Mouse (Mus musculus) urinary bladder, adult 2 months (tissue): ENCODE data around the gene Gtdc1. TPM values are rescaled to one million over a fixed set of nuclear protein-coding genes. Genes with fewer than 3 reads are reported as not detected.

Experiments used
- DNase-seq: peaks from one replicate; pipeline ENCODE4 v3.0.0; 2022; ENCODE audit warnings: low spot score
- polyA plus RNA-seq: library from polyadenylated mRNA; depleted of rRNA; stranded (reverse); fragments of >200 nt; gene quantifications from 2 replicates; pipeline ENCODE4 v1.2.3, GENCODE M21; 2012

The Gtdc1 gene
- polyA plus RNA-seq, 1 experiment: 12.8 TPM

DNA sequence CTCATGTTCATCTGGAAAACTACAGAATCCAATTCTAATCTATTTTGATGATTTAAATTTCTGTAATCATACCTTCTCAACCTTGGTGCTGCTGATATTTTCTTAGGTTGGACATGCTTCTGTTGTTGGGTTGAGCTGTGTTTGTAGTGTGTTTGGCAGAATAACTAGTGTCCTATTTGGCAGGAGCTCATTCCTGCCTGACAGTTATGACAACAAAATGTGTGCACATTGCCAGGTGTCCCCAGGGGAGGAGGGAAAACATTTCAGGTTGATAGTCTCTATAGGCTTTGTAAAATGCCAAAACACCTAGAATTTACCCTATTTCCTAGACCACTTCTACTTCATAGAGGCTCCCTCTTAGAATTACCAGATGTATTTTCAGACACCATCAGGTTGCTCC, 343.4 kb downstream of the Gtdc1 start:
- DNase-seq: no peak

DNA sequence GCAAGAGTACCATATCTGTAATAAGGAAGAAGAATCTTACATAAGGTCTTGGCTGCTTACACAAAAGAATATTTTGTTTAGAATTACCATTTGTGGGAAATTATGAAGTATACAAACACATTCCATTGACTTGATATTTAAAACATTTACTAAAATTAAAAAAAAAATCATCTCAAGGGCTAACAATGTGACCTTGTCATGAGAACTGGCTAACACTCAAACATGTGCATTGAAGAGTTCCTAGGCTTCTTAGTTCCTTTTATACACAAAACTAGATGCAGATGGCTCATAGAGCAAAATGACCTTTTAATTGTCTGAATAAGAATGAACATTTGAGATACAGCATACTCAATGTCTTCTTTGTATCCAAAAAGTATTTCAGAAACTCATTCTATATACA, 344.0 kb downstream of the Gtdc1 start:
- DNase-seq: no peak

DNA sequence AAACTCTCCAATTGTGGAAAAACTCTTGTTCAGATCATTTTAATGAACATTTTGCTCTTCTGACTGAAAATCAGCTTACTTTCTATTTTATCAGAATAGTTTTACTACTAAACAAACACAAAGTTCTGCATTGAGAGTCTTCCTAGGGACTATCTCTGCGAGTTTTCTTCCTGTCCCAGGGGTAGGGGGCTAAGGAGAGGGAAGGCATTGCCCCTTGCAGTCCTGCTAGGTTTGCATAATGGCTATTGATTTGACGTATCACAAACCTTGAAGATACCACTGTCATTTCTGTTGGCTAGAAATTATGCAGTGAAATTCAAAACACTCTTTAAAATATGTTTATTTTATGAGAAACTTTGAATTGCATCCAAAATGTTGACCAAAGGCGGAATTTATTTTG, 355.6 kb downstream of the Gtdc1 start:
- DNase-seq: no peak

DNA sequence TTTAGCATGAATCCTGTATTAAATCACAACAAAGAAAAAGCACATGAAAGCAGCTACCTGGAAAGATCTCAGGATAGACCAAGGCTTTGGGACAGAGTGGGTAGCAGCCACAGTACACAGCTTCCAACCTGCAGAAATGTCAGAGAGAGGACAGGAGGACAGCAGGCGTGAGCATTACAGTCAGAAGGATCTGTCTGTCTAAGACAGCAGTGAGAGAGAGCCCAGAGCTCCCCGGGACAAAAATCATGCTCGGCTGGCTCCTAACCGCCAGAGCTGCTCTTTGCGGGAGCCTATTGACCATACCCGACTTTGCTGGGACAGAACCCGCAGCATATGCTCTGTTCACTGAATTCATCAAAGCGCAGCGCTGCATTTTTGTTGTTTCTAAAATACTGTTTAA, 356.3 kb downstream of the Gtdc1 start:
- DNase-seq: no peak

DNA sequence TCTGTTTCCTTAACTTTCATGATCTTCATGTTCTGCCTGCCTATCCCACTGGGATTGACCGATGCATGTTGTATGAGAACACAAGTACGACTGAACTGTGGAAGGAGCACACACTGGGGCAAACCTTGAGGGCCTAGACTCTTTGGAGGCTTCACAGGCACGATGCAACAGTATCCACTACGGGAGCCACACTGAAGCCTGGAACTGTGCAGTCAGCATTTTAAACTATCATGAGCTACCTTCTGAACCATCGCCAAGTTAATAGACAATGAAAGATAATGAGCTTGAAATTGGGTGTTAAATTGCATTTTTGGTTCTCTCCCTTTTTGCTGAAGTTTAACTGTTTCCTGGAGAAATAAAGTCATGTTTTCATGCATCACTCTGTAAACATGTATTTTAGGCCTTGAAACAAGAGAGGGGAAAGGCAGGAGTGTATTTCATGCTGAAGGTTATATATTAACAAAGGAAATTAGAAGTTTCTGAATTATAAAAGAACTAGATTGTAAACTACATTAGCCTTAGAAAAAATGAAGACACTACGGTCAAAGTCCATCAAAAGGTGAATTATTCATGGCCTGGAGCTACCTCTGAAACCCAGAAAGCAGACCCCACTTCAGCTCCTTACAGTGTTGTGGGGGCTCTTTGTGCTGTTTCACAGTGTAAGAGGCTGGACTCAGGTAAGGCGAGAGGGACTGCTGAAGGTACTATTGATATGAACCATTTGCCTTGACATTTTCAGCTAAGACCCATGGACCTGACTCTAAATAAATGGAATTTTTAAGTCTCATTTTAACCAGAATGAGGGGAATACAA, 358.1 kb downstream of the Gtdc1 start:
- DNase-seq: no peak

DNA sequence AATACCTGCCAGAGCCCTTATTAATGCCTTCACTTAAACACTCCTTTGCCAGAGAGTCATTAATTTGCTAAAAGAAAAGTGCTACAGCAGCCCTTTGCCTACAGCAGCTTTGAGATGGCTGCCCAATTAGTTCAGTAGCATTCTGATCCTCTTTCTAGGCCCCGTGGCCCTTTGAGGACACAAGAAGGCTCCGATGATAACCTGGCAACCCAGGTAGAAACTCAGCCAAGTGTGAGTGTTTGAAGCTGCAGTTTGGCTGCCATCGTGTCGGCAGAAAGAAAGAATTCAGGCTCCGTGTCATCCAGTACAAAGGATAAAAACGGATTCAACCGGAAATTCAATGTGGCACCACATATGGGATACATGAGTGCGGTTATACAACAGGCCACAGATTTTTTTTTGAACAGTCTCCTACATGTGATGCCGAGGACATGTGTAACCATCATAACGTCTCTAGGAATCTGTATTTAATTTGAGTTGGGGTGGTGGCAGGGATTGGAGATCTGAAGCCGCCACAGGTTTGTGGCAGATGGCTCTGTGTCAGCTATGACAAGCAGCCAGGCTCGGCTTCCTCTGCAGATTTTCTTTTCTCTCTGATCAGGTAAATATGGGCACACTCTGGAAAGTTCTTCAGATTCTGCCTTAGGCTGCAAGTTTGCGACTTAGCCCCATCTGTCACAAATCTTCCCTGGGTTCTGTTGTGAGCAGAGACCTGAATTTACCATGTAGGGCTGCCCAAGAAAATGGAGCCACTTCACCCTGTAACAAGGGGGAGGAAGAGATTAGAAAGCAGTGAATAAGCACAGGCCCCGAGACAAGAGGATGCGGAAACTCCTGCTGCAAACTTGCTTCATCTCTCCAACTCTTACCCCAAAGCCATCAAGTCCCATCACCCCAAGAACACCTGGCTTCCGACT, 362.4 kb downstream of the Gtdc1 start:
- no peak for DNase-seq

DNA sequence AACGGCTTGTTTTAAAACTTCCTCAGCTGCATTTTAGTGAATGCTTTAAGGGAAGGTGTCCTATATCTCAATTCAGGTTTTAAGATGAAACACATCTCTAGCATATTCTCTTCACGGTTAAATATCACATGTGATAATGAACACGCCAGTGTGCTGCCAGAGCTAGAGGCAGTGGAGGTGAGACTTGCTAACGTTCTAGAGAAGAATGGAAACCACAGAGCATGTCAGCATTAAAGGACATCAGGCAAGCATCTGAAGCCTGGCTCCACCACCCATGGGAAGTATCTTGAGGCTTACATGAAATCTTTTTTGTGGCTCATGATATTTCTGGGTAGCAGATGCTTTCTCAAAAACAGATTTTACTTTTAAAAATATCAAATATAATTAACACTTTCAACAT, 365.7 kb downstream of the Gtdc1 start:
- DNase-seq: no peak

DNA sequence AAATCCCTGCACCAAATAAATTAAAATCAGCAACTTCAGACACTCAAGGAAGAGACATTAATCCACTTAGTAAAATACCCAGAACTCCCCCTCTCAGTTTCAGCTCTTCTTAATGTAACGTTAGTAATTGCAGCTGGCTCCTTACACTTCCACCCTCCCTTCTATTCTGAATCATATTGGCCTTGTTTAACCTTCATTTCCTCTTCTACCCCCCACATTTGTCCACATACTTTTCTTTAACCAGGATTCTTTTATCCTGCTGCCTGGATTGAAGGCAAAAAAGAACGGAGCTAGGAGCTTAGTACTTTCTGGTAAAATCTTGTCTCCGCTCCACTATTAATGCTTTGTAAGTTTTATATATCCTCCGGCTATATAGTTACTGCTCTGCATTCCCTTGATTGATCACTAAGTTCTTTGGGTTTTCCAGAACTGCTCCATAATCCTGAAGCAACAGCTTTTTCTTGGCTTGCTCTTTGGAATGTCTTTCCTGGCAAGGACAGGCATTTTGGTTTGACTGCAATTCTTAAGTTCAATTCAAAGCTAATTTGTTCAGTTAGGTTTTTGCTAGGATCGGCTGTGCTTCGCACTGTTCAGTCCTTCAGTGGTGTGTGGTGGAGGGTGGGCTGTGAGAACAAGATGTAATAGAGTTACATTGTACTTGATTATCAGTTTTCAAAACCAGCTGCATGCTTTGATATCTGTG, 368.1 kb downstream of the Gtdc1 start:
- no peak for DNase-seq

DNA sequence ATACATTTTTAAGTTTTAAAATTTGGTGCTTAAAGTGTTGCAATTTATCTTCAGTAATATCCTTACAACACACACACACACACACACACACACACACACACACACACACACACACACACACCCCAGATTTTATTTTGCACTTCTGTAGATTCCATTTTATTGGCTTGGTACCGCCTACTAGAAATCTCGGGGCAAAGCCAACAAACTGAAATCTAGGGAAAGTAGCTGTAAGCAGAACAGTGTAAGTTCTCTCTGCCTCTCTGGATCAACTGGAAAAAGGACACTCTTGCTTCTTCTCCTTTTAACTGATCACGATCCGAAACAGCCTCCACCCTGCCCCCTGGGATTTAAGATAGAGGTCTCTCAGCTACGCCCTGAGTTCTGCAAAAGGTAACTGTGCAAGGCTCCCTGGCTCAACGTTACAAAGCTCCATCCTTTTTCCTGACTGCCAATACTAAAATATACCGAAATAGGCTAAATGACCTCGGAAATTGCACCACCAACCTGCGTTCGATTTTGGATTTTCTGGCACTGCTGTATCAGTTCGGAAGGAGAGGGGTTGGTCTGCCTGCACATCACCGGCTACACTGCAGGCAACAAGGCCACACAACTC, 369.7 kb downstream of the Gtdc1 start:
- no peak for DNase-seq

DNA sequence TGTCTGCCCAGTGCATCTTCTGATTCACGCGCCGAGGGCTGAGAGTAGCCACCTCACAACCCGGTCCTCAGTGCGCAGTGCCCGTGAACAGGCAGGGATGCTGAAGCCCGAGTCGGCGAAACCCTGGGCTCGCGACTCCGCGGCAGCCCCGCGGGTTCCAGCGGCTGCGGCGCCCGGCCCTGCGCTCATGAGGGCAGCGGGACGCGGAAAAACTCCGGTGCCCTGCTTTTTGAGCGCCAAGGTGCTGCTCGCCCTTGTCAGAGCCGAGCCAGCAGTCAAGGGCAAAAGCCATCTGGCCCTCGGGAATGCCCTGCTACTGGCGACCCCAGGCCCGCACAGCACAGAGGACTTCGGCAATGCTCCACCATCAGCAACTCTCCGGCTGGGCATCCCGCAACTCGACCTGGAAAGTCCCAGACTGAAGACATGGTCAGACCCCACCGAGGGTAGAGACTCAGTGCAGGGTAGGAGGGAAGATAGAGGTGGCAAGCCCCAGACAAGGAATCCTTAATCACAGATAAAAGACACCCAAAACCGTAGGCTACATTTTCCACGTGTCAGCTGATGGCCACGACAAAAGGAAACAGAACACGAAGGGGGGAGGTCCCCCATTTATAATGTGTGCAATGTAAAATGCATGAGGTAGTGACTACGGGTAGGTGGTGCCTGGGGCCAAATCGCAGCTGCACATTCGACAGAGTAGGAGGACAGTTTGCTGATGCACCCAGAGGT, 370.4 kb downstream of the Gtdc1 start:
- DNase-seq: peak; percentile 33

DNA sequence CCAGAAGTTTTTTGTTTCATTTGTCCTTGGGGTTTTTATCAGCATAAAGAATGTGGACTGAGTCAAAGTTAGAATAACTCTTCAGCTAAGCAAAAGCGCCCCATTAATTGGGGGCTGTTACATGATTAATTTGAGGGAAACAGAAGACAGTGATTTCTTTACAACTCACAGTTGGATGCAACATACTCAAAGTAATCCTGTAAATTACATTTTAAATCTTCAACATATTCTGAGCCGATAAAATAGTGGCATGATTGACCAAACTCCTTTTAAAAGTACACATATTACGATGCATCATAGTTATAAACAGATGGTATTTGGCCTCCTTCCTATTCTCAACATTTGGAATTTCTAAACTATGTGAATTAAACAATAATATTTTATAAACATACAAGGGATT, 372.7 kb downstream of the Gtdc1 start:
- no peak for DNase-seq

DNA sequence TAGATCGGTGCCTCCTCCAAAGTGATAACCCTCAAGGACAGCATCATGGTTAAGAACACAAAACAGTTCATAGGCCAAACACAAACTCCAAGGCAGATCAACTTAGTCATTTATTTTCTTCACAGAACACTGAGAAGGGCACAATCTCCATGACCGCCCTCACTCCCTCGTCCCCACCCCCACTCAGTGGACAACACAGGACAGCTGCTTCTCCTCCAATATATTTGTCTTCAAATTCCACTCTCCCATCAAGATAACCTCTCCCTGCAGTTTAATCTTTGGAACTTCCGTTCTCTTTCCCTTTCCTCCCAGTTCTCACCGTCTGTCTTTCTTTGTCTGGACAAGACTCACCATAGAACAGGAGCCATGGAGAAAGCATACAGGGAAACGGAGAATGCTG, 378.1 kb downstream of the Gtdc1 start:
- DNase-seq: no peak

DNA sequence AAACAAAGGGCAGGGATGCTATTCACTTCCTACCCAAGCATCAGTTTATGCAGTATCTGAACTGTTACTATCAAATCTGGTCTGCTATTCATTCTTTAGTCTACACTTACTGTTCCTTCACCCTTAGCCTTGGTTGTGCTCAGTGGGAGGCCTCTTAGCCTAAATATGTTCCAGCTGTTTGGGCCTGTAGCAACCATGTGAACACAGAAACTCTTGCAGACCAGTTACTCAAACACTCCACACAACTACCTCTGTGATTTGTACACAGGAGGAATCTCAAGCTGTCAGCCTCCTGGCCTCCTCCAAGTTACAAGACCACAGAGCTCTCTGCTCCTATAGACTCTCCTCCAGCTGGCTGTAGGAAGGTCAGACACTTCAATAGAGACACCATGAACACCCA, 384.7 kb downstream of the Gtdc1 start:
- no peak for DNase-seq

DNA sequence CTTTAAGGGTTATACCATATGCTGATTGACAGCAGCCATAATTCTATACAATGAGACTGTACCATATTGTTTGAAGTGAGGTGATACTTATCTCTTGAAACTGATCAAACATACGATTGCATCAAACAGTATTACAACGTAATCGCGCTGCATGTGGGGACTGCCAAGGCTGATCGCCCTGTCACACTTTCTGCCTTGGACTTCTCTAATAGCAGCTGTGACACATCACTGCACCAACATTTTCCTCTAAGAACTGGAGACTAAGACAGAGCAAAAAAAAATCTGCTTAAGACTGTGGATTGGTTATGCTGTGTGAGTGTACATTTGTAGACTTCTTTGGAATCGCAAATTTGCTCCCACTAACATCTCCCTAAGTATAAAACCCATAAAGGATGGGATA, 385.7 kb downstream of the Gtdc1 start:
- DNase-seq: no peak

DNA sequence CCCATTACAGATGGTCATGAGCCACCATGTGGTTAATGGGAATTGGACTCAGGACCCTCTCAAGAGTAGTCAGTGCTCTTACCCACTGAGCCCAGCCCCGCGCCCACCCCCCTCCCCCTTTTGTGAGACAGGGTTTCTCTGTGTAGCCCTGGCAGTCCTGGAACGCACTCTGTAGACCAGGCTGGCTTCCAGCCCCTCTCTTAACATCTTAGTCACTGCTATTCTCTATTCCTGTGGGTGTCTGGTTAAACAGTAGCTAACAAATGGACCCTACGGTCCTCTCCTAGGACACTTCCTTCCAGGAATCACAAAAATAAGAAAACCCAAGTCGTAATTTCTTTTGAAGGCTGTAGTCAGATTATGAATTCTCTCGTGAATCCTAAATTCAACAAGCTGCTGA, 386.6 kb downstream of the Gtdc1 start:
- no peak for DNase-seq

DNA sequence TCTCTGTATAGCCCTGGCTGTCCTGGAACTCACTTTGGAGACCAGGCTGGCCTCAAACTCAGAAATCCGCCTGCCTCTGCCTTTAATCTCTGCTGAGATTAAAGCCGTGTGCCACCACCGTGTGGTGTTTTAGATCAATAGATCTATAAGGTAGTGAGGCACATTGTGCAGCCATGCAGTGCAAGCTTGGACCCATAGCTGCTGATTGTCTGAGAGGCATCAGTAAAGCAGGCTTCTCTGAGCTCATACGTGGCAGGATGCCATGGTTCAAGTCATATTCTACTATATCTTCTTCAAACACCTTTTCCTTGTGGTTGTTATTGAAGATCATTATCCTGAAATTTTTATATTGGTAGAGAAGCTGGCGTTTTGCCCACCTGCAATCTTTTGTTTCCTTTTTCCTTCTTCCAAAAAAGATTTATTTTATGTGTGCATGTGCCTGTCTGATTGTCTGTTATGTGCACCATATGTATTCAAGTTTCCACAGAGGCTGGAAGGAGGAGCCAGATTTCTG, 388.3 kb downstream of the Gtdc1 start:
- no peak for DNase-seq

DNA sequence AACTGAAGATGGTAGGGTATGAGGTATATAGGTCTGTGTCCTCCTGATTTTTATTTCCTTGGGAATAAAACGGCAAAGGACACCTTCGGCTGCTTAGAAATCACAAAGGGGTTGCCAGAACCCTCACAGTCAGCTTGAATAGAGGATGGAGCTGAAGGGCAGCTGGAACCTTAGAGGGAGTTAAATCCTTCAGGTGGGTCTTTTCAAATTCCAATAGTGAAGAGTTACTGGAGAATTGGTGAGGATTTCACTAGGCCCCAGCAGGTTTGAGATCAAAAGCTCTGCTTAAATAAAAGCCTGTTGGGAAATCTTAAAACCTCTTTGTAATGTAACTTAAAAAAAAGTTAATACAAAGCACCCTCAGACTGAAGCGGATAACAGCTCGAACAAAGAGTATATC, 389.3 kb downstream of the Gtdc1 start:
- DNase-seq: no peak

DNA sequence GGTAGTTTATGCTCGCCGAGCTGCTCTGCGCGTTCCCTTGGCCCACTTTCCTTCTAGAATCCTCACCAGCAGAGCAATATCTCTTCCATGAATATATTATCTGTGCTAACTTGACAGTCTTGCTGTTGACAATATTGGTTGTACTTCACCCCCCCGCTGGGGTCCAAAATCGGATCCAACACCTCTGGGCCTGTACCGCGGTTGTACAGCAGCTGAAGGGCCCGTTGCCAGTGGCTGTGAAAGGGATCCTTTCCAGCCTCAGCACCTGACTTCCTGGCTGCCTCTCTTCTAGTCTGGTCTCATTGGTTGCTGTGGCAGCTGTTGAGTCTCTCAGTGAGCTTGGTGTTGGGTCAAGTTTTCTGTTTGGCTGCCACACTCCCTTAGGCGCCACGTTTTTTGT, 391.7 kb downstream of the Gtdc1 start:
- DNase-seq: no peak

DNA sequence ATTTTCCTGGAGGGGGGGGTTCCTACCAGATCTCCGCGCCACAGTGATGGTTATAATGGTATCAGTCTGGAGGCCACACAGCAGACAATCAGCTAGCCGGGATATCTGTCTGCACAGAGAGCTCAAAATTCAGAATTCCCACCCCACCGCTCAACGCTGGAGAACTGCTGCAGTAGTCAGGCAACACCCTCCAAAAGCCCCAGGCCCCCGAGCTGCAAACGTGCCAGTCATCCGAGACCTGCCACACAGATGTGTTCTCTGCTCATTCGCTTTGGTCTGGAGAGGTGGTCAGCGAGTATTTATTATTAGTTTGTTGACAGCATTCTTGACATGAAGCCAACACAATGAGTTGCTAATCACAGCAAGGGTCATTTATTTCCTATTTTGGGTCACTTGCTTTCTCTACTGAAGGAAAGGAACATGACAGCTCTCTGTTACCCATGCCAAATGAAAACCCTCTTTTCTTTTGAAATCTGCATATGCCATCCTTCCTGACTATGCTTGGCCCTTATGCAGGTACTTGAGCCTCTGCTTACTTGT, 392.3 kb downstream of the Gtdc1 start:
- DNase-seq: no peak

DNA sequence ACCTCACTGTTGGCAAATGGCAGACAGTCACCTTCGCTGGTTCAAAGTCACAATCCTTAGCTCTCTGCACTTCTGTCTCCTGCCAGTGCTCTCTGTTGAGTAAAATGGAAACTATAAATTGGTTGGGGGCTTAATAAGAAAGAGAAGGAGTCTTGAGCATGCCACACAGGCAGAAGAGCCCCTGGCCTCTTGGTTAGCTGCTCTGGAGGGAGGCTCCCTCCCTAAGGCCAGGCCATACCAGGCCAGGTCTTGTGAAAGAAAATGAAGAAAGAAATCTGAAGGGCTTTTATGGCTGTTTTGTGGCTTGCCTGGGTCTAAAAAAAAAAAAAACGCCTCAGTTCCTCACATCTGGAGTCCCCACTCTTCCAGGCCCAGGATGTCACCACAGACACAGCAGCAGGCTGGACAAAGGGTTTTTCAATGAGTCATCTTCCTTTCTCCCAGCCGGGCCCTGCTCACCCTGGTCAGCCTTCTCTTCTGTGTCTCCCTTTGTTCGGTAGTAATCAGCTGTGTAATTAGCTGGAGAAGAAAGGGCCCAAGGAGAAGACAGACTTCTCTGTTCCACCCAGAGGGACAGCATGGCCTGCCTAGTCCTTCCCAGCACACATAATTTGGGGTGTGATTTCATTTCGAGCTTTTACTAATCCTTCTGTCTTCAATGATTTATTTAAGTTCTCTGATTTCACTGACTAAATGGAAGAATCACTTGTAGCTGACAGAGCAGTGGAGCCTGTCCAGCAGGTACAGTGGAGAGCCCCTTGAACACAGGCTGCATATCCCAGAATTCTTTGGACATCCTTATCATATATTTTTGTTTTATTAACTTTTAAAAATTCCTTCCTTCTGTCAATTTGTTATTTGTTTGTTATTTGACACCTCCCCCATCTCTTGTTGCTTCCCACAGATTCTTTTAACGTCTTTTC, 401.1 kb downstream of the Gtdc1 start:
- no peak for DNase-seq
